Mouse (Mus musculus) forebrain, embryonic 13.5 days (tissue): ENCODE results near the gene Kctd11. TPM values are rescaled to one million over a fixed set of nuclear protein-coding genes. Genes with fewer than 3 reads are reported as not detected.
A peak's percentile ranks its signal among the peaks of the same experiment; 100 is the strongest.

Experiments
- ATAC-seq: fragments of 200-750 bp; cut with Nextera tagmentation; 2 replicates; pipeline ENCODE4 v1.8.0; 2017
- H3K27ac ChIP-seq: fragments of 300-500 bp; sonication (generic); 2 replicates; pipeline ENCODE4 v1.5.1; 2015; ENCODE audit warnings: inconsistent platforms, mild to moderate bottlenecking, moderate library complexity
- H3K27me3 ChIP-seq: fragments of 300-500 bp; sonication (generic); 2 replicates; pipeline ENCODE4 v1.6.1; 2015; ENCODE audit warnings: mild to moderate bottlenecking, inconsistent platforms
- H3K36me3 ChIP-seq: fragments of 300-500 bp; sonication (generic); 2 replicates; pipeline ENCODE4 v1.6.1; 2015; ENCODE audit warnings: mild to moderate bottlenecking, inconsistent platforms; ENCODE audit not compliant: poor library complexity, severe bottlenecking
- H3K4me1 ChIP-seq: fragments of 300-500 bp; sonication (generic); 2 replicates; pipeline ENCODE4 v1.6.1; 2015; ENCODE audit warnings: inconsistent platforms
- H3K4me2 ChIP-seq: fragments of 300-500 bp; sonication (generic); 2 replicates; pipeline ENCODE4 v1.6.1; 2015; ENCODE audit warnings: inconsistent platforms, mild to moderate bottlenecking, moderate library complexity
- H3K4me3 ChIP-seq: fragments of 300-500 bp; sonication (generic); 2 replicates; pipeline ENCODE4 v1.5.1; 2015; ENCODE audit warnings: mild to moderate bottlenecking, inconsistent platforms
- H3K9ac ChIP-seq: fragments of 300-500 bp; sonication (generic); 2 replicates; pipeline ENCODE4 v1.6.1; 2015; ENCODE audit warnings: mild to moderate bottlenecking, inconsistent platforms
- H3K9me3 ChIP-seq: fragments of 300-500 bp; sonication (generic); replicated peaks from 2 replicates; pipeline ENCODE4 v1.6.1; 2016; ENCODE audit warnings: inconsistent platforms
- WGBS: fragments of 180-500 bp; shearing (Covaris S2); methylation state at CpG from one replicate; pipeline ENCODE4 v1.1.7; 2015; 5-methylcytosine and 5-hydroxymethylcytosine counted together
- polyA plus RNA-seq: library from polyadenylated mRNA; unstranded; fragments of >200 nt; fragmentation: Nextera tagmentation; extraction: Ambion mirVana; gene quantifications from 2 replicates; pipeline ENCODE4 v1.2.1, GENCODE M21; 2015

The Kctd11 gene
- polyA plus RNA-seq, 1 experiment from 2014 or later: 1.3 TPM

DNA sequence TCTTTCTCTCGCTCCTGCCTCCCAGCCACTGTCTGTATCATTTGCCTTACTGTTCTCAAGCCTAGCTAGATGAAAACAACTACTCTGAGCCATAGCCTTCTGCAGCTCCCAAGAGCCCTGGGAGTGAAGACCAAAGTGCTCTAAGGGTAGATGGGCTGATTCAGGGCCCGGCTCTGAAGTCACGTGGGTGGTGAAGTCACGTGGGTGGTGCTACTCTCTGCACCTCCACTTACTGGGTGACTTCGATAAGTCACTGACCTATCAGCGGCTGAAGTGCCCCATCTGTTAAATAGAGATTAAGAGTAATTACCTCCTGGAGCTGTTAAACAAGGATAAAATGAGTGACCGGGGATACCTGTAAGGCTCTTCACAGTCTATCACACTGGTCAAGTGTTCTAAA is 27.2 kb downstream of the Kctd11 start:
- no peak overlapping the region for H3K4me3 ChIP-seq
- H3K27me3 ChIP-seq: peaks cover 14% of the 10 kb centered on the region
- H3K9ac ChIP-seq: no peak overlapping the region
- H3K4me1 ChIP-seq: peaks cover under 1% of the 10 kb centered on the region; the same call in 1 of the 2 replicates
- peaks cover 34% of the 10 kb centered on the region for H3K36me3 ChIP-seq
- no peak for ATAC-seq
- H3K27ac ChIP-seq: no peak overlapping the region
- H3K9me3 ChIP-seq: no peaks in the 10 kb centered on the region
- no peak overlapping the region for H3K4me2 ChIP-seq
- 80% methylated on average over 7 of the region's 7 CpGs for WGBS

DNA sequence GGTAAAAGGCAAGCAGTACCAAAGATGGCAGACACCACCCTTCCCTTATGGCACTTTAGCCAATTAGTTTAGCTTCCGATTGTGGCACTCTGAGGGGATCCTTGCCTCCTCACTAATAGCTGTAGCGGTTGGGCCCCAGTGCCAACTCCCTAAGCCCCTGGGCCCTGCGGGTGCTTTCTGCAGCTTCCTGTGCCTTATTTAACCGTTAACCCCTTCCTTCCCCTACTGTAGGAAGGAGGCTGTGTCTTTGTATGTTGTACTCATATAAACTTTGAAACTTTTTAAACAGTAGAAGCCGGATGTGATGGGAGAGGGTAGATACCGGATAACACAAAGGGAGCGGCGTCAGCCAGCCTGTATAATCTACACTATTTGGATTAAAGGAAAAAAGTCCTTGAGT is 30.5 kb downstream of the Kctd11 start:
- Histone ChIP-seq H3K27ac (no peak overlapping the region), H3K4me3 (no peak overlapping the region), H3K9ac (no peak overlapping the region), H3K36me3 (peaks cover 43% of the 10 kb centered on the region), H3K4me2 (no peak overlapping the region), H3K4me1 (peaks cover 24% of the 10 kb centered on the region), H3K9me3 (no peaks in the 10 kb centered on the region), H3K27me3 (no peaks in the 10 kb centered on the region)
- no peak for ATAC-seq
- WGBS: 73% methylated on average over 8 of the region's 8 CpGs

DNA sequence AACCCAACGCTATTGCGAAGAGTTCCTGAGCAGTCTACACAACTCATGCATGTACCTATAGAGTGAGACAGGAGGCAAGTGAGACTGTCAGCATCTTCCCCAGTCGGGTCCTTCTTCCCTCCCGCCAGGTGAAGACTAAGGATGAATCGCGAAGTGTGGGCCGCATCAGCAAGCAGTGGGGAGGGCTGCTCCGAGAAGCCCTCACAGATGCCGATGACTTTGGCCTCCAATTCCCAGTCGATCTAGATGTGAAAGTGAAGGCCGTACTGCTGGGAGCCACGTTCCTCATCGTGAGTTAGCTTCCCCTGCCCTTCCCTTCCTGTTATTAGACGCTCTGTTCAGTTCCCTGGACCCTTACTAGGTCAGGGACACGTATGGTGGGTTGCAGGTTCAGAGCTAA is 31.3 kb downstream of the Kctd11 start:
- Histone ChIP-seq H3K27me3 (no peaks in the 10 kb centered on the region), H3K36me3 (peaks cover 43% of the 10 kb centered on the region), H3K4me3 (no peak overlapping the region), H3K27ac (peak overlapping the region; percentile 14; the same call in 1 of the 2 replicates), H3K4me1 (peaks cover 31% of the 10 kb centered on the region), H3K4me2 (no peak overlapping the region), H3K9ac (no peak overlapping the region), H3K9me3 (no peaks in the 10 kb centered on the region)
- ATAC-seq: no peak
- WGBS: 93% methylated on average over 15 of the region's 15 CpGs

DNA sequence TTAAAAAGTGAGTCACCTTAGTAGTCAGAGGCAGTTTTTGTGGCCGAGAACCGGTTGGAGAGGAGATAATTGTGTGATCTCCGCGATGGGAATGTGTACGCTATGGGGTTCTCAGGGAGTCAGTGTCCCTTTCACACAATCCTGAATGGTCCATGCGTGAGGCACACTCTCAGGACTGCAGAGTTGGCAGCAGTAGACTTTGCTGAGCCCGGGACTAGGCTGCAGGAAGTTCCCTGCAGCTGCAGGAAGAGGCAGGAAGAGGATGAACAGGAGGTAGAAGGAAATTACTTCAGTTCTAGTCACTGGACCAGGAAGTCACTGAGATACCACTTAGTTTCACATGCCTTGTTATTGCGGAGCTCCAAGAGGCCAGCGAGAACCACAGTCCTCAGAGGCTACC is 32.1 kb downstream of the Kctd11 start:
- Histone ChIP-seq H3K4me3 (no peak overlapping the region), H3K27me3 (no peaks in the 10 kb centered on the region), H3K36me3 (peaks cover 43% of the 10 kb centered on the region), H3K9me3 (no peaks in the 10 kb centered on the region), H3K4me2 (no peak overlapping the region), H3K27ac (peak overlapping the region; percentile 14), H3K4me1 (peaks cover 31% of the 10 kb centered on the region), H3K9ac (no peak overlapping the region)
- WGBS: 91% methylated on average over 9 of the region's 9 CpGs
- ATAC-seq: no peak

DNA sequence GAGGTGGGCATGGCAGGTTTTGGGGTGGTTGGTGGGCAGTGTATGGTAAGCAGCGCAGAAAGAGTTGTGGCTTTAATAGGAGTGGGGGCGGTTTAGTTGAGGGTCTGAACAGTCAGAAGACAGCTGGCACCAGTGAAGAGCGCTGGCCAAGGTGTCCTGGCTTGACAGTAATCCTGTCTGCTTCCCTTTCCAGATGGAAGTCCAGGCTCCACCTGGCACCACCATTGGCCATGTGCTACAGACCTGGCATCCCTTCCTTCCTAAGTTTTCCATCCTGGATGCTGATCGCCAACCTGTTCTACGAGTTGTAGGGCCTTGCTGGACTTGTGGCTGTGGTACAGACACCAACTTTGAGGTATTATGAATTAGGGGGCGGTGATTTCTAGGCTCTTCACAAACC is 33.2 kb downstream of the Kctd11 start:
- peak overlapping the region; percentile 72 for H3K4me2 ChIP-seq
- H3K4me3 ChIP-seq: peak overlapping the region; percentile 73
- H3K36me3 ChIP-seq: peaks cover 43% of the 10 kb centered on the region
- ATAC-seq: no peak
- peaks cover 31% of the 10 kb centered on the region for H3K4me1 ChIP-seq
- WGBS: 95% methylated on average over 6 of the region's 6 CpGs
- H3K27me3 ChIP-seq: no peaks in the 10 kb centered on the region
- no peak overlapping the region for H3K27ac ChIP-seq
- 0 out of 2 replicates have a peak overlapping the region, but pooled peaks have one; percentile 84 for H3K9ac ChIP-seq
- no peaks in the 10 kb centered on the region for H3K9me3 ChIP-seq

DNA sequence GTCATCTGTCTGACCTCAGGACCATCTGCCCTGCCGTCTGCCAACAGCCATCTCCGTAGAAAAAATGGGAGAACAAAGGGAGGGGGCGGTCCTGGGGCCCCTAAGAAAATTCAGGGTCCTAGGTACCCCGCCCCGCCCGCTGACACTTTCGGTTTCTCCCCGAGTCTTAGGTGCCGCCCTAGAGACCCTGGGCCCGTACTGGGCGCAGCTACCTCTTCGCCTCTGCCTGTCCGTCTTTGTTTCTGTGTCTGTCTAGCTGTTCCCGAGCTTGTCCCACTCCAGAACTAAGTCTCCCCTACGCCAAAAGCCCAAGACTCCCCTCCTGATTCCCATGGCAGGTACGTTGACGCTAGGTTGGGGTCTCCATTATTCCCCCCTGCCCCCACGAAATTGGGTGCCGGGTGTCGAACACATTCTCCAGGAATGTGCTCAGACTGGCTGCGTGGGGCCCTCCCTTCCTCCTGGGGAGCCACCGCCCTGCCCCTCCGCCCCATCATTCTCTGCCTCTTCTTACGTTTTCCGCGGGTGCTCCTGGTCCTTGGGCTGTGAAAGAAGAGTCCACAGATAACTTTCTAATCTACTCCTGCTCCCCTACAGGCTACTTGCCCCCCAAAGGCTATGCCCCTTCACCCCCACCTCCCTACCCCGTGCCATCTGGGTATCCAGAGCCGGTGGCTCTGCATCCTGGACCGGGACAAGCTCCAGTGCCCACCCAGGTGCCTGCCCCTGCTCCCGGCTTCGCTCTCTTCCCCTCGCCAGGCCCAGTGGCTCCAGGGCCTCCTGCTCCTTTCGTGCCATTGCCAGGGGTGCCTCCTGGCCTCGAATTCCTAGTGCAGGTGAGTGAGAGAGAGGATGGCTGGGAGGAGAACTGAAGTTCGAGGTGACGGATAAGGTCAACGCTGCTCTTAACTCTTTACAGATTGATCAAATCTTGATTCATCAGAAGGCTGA is 34.2 kb downstream of the Kctd11 start:
- 15% methylated on average over 36 of the region's 37 CpGs for WGBS
- no peaks in the 10 kb centered on the region for H3K9me3 ChIP-seq

DNA sequence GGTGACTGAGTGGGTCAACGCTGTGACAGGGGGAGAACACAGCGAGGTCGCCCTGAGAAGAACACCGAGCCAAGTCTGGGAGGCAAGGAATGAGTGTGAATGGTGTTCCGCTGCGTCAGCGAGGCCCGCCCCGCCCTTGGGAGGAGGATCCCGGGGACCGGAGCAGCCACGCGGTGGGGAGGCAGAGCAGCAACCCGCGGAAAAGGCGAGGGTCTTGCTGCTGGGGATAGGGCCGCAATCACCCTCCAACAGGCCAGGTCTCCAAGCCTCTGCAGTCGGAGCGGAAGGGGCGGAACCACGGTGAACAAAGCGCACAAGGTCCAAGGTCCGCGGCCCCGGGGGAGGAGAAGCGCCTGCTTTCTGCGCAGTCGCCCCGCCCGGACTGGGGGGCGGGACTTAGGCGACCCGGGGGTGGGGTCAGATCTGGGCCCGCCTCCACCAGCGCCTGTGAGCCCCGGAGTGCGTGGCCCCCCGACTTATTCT is 35.0 kb downstream of the Kctd11 start, which contains the start of gene Plscr3:
TSS of gene Plscr3 (plus strand) at position 179 of the 483 bp plus-strand sequence.
- peaks cover 31% of the 10 kb centered on the region for H3K4me1 ChIP-seq
- peak within 1 kb of the TSS; percentile 94 for H3K27ac ChIP-seq
- WGBS: under 1% methylated on average over 33 of the region's 38 CpGs
- H3K9ac ChIP-seq: peak within 1 kb of the TSS; percentile 84
- peak within 1 kb of the TSS; percentile 73 for H3K4me3 ChIP-seq
- peak; percentile 94 for ATAC-seq
- no peaks in the 10 kb centered on the region for H3K27me3 ChIP-seq
- peak within 1 kb of the TSS; percentile 72 for H3K4me2 ChIP-seq
- peaks cover 31% of the 10 kb centered on the region for H3K36me3 ChIP-seq
- H3K9me3 ChIP-seq: no peaks in the 10 kb centered on the region

More for the DNA sequence above, 34.2 kb downstream of the Kctd11 start:
- peaks cover 39% of the 10 kb centered on the region for H3K36me3 ChIP-seq
- H3K4me1 ChIP-seq: peaks cover 31% of the 10 kb centered on the region
- no peaks in the 10 kb centered on the region for H3K27me3 ChIP-seq
- H3K27ac ChIP-seq: peak overlapping the region; percentile 94
- peak overlapping the region; percentile 84 for H3K9ac ChIP-seq
- peak; percentile 60 for ATAC-seq
- H3K4me3 ChIP-seq: peak overlapping the region; percentile 73
- peak overlapping the region; percentile 72 for H3K4me2 ChIP-seq

DNA sequence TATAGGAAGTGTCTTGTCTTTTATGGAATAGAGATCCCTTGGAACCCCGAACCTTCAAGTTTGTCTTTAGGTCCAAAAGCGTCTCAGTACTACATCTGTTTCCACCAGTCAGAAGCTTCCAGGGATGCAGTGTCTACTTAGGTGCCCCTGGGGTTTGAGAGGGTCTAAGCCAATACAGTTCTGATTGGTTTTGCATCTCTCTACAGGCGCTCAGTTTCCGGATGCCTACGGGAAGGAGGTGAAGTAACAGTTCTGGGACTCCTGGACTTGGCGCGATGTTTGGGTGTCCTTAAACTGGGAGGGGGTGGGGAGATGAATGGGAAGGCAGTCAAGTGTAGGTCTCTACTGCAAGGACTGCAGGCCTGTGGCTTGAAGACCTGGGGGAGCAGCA is 42.5 kb downstream of the Kctd11 start:
- H3K9me3 ChIP-seq: no peaks in the 10 kb centered on the region
- H3K4me3 ChIP-seq: peak overlapping the region; percentile 94
- peaks cover 3% of the 10 kb centered on the region; the same call in 1 of the 2 replicates for H3K36me3 ChIP-seq
- peak overlapping the region; percentile 96 for H3K27ac ChIP-seq
- peak overlapping the region; percentile 68 for H3K9ac ChIP-seq
- peak; percentile 4; the same call in 1 of the 2 replicates for ATAC-seq
- H3K27me3 ChIP-seq: 0 out of 2 replicates have a peak, but pooled peaks cover under 1% of the 10 kb centered on the region
- H3K4me1 ChIP-seq: peaks cover 40% of the 10 kb centered on the region
- 2% methylated on average over 7 of the region's 7 CpGs for WGBS
- H3K4me2 ChIP-seq: peak overlapping the region; percentile 94

DNA sequence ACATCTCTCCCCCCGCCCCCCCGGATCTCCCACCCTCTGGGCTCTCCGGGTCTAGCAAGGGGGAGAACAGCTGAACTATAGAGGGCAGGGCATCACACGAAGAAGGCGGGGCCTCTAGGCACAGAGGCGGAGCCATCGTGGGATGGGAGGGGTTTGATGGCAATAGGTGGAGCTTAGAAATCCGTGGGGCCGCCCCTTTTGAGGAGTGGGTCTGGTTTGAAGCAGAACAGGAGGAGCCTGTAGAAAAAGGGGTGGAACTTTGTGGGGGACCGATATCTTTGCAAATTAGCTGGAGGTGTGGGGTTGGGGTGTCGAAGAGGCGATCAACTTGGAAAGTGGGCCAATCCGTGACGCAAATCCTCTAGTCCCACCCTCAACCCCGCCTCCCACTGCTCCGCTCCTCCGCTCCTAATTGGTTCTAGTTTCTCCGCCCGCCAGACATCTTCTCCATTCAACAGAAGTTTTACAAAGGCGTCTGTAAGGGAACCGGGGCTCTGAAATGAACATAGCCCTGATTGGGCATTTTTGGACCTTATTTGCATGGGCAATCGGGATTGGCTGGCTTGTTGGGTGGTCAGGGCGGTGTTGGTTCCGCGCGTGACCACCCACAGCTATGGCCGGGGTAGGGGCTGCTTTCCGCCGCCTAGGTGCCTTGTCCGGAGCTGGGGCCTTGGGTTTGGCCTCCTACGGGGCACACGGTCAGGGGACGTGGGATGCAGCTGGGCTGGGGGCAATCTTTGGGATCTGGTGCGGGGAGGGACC is 43.1 kb downstream of the Kctd11 start, which contains the start of gene Tmem256:
TSS of gene Tmem256 (plus strand) at position 563 of the 762 bp plus-strand sequence.
- ATAC-seq: peak; percentile 92
- Histone ChIP-seq H3K4me3 (peak within 1 kb of the TSS; percentile 94), H3K36me3 (peaks cover 9% of the 10 kb centered on the region; the same call in 1 of the 2 replicates), H3K4me2 (peak within 1 kb of the TSS; percentile 94), H3K27ac (peak within 1 kb of the TSS; percentile 96), H3K4me1 (peaks cover 45% of the 10 kb centered on the region), H3K27me3 (peaks cover 4% of the 10 kb centered on the region; the same call in 1 of the 2 replicates), H3K9ac (peak within 1 kb of the TSS; percentile 96), H3K9me3 (no peaks in the 10 kb centered on the region)
- under 1% methylated on average over 34 of the region's 34 CpGs for WGBS

DNA sequence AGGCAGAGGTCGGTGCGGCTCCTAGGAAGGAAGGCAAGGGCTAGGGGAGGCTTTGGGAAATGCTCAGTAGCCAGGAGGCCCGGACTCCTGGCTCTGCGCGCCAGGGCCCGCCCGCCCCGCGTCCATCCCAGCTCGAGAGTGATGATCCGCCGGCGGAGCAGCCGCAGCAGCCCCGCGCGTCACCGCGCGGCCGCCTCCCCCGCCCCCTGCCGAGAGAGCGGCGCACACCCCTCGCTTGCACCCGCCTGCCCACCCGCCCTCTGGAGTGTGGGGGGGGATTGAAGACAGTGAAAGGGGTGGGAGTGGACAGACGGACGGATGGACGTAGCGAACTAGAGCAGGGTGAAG is 43.6 kb downstream of the Kctd11 start, which contains the start of gene Nlgn2:
TSS of gene Nlgn2 (minus strand) at position 181 of the 348 bp plus-strand sequence.
- H3K4me3 ChIP-seq: peak within 1 kb of the TSS; percentile 94
- H3K4me1 ChIP-seq: peaks cover 49% of the 10 kb centered on the region
- H3K4me2 ChIP-seq: peak within 1 kb of the TSS; percentile 94
- no peaks in the 10 kb centered on the region for H3K9me3 ChIP-seq
- H3K9ac ChIP-seq: peak within 1 kb of the TSS; percentile 96
- peak; percentile 72; the same call in 1 of the 2 replicates for ATAC-seq
- peak within 1 kb of the TSS; percentile 96 for H3K27ac ChIP-seq
- 1% methylated on average over 14 of the region's 32 CpGs for WGBS
- peaks cover 4% of the 10 kb centered on the region; the same call in 1 of the 2 replicates for H3K27me3 ChIP-seq
- peaks cover 15% of the 10 kb centered on the region for H3K36me3 ChIP-seq

DNA sequence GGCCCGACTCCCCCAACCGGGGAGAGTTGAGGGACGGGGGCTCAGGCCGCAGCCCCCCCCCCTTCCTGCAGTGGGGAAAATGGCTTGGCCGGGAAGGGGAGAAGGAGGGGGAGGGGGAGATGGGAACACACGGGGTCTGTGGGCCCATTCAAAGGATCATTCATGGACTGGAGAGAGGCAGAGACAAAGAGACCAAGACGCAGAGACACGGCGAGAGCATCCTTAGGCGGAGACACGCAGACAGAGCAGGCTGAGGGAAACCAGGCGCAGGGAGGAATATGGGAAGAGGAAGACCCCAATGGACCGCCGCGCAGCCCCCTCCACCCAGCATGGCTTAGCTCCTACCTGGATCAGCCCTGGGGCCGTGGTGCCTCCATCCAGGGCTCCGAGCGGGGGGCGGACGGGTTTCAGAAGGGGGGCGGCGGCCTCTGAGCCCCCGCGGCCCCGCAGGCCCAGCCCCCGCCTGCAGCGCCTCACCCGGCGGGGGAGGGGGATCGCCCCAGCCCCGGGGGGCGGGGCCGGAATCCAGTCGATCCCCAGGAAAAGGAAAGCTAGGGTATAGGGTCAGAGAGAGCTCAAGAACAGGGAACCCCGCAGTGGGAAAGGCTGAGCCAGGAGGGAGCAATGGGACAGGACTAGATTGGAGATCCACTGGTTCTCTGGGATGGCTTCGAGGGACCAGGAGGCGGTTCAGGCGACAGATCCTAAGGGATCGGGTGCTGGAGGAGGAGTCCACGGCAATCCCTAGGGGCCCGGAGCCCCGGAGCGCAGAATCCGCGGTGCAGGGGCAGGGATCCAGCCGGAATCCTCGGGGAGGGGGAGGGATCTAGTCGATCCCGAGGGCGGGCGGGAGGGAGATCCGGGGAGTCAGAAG is 44.3 kb downstream of the Kctd11 start:
- Histone ChIP-seq H3K9ac (peak overlapping the region; percentile 96), H3K27me3 (peaks cover 4% of the 10 kb centered on the region; the same call in 1 of the 2 replicates), H3K4me2 (peak overlapping the region; percentile 94), H3K36me3 (peaks cover 21% of the 10 kb centered on the region), H3K4me1 (peaks cover 49% of the 10 kb centered on the region), H3K27ac (peak overlapping the region; percentile 96), H3K4me3 (peak overlapping the region; percentile 94), H3K9me3 (no peaks in the 10 kb centered on the region)
- ATAC-seq: 0 out of 2 replicates have a peak, but pooled peaks have one; percentile 7
- 2% methylated on average over 49 of the region's 52 CpGs for WGBS
